Mouse (Mus musculus) liver, adult 2 months (tissue): ENCODE results near the gene Cplx2.

ENCODE experiments used
- CTCF ChIP-seq: fragments of 200-500 bp; IDR thresholded peaks from 2 replicates; pipeline ENCODE4 v1.5.1; 2011; ENCODE audit warnings: low read depth, low read length, control low read depth
- POLR2A ChIP-seq: fragments of 200-500 bp; IDR thresholded peaks from 2 replicates; pipeline ENCODE4 v1.6.1; 2011; ENCODE audit warnings: low read length, control low read depth; ENCODE audit not compliant: insufficient read depth; ENCODE audit errors: extremely low read depth

- no peak for TF ChIP-seq CTCF
- no peak for TF ChIP-seq POLR2A
These were observed 19.4 kb downstream of the Cplx2 start for GRCm38 (mm10) chr13:54390565-54391013.
